Mouse (Mus musculus): ENCODE data around the gene Zfp30. TPM values are rescaled to one million over a fixed set of nuclear protein-coding genes. Genes with fewer than 3 reads are reported as not detected.

Gene Zfp30
- polyA plus RNA-seq, 1 experiment, result 0.20 TPM

DNA sequence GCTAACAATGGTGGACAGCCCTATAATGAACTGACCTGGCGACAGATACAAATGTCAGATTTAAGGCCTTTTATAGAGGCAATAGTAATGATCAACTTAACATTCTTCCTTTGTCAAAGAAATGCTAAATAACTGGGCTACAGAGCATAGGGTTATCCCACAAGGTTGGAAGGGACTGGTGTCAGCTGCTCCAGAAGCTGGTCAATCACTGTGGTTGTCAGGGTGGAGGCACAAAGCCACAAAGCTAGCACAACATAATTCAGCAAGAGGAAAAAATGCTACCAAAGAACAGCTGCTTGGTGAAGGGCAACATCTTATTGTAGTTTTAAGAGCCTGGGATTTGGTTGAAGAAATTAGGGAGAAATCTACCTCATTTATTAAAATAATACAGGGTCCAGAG is 28.4 kb downstream of the Zfp30 start:
- H3K36me3 ChIP-seq (ENCODE audit: control insufficient read depth, insufficient read depth, low read length), result no peaks in the 10 kb centered on the region
- TF ChIP-seq CTCF (IDR thresholded peaks at IDR 0.05; ENCODE audit: control insufficient read depth, insufficient read depth, insufficient replicate concordance, low read depth, low read length), result no peak
- TF ChIP-seq POLR2A (IDR thresholded peaks at IDR 0.05; ENCODE audit: control insufficient read depth, low read depth, low read length), result no peak
- peaks cover 10% of the 10 kb centered on the region for H3K4me1 ChIP-seq (ENCODE audit: control insufficient read depth, insufficient read depth, low read length)
- no peak overlapping the region for H3K27ac ChIP-seq (ENCODE audit: control insufficient read depth, insufficient read depth, low read depth, low read length)
- H3K27me3 ChIP-seq (ENCODE audit: control insufficient read depth, insufficient read depth, low read length), result no peaks in the 10 kb centered on the region
- no peak overlapping the region for H3K4me3 ChIP-seq (ENCODE audit: control insufficient read depth, low read depth, low read length)

DNA sequence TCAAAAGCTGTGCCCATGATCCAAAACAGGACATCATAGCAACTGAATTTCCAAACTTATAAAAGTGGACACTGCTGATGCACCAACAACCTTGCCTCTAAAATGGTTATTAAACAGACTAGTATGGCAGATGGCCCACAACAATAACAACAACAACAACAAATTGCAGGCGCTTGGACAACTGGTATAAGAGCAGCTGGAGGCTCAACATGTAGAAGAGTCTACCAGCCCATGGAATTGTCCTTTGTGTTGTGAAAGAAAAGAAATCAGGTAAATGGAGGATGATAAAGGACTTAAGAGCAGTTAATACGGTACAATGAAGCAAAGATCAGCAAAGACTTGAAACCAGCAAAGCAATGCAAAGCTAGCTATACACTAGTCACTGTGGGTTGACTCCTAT is 30.6 kb downstream of the Zfp30 start:
- Histone ChIP-seq H3K27ac (ENCODE audit: control insufficient read depth, insufficient read depth, low read depth, low read length) (no peak overlapping the region), H3K36me3 (ENCODE audit: control insufficient read depth, insufficient read depth, low read length) (no peaks in the 10 kb centered on the region), H3K4me3 (ENCODE audit: control insufficient read depth, low read depth, low read length) (no peak overlapping the region), H3K4me1 (ENCODE audit: control insufficient read depth, insufficient read depth, low read length) (peaks cover 14% of the 10 kb centered on the region), H3K27me3 (ENCODE audit: control insufficient read depth, insufficient read depth, low read length) (no peaks in the 10 kb centered on the region)
- TF ChIP-seq POLR2A (IDR thresholded peaks at IDR 0.05; ENCODE audit: control insufficient read depth, low read depth, low read length) (no peak), CTCF (IDR thresholded peaks at IDR 0.05; ENCODE audit: control insufficient read depth, insufficient read depth, insufficient replicate concordance, low read depth, low read length) (no peak)

DNA sequence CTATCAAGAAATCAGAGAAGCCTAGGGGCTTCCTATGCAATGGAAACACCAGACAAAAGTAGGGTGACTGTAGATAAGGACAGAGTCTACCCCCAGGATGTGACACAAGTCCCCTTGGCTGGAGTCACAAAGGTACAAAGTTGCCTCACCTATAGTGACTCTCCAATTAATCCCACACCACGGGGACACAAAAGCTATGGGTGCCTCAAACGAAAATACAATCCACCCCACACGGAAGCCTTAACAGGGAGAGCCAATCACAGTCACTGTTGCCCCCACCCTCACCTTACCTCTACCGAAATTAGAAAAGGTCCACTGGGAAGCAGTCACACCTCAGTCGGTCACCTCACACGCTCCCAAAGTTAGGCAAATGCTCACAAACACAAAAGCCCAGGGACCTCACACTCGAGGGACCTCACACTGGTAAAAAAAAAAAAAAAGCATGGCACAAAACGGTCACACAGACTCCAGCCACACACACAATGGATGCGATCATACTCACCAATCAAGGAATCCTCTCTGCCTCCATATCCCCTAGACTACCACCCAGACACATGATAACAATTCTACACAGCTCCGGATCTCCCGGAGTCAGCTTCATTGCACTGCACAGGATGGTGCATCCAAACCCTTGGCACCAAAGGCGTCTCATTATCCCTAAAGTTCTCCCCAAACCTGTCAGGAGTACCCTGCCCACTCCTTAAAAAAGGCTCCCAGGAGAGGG is 31.4 kb downstream of the Zfp30 start:
- Histone ChIP-seq H3K4me3 (ENCODE audit: control insufficient read depth, low read depth, low read length) (peak overlapping the region; percentile 98), H3K4me1 (ENCODE audit: control insufficient read depth, insufficient read depth, low read length) (peaks cover 15% of the 10 kb centered on the region), H3K27ac (ENCODE audit: control insufficient read depth, insufficient read depth, low read depth, low read length) (no peak overlapping the region), H3K36me3 (ENCODE audit: control insufficient read depth, insufficient read depth, low read length) (no peaks in the 10 kb centered on the region), H3K27me3 (ENCODE audit: control insufficient read depth, insufficient read depth, low read length) (no peaks in the 10 kb centered on the region)
- TF ChIP-seq POLR2A (IDR thresholded peaks at IDR 0.05; ENCODE audit: control insufficient read depth, low read depth, low read length) (no peak), CTCF (IDR thresholded peaks at IDR 0.05; ENCODE audit: control insufficient read depth, insufficient read depth, insufficient replicate concordance, low read depth, low read length) (no peak)

DNA sequence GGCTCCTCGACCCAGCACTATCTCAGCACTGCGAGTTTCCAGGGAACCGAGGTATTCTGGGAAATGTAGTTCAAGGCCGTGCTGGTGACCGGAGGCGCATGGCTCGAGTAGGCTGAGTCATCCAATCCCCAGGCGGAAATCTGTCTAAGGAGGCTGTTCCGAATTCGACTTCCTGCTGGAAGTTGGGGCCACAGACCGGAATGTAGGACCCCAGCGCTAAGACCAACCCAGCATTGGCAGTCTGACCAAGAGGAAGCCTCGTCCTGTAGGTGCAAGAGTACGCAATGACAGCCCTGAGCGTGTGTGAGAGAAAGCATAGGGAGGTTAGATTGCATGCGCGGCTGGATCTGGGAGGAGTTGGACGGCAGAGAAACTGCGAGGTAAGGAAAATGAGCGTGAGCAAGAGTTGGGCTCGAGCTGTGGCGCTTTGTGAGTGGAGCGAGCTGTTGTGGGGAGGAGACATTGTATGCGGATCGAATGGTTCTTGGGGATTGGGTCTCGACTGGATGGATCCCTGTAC is 32.2 kb downstream of the Zfp30 start, which contains the start of gene Zfp790:
TSS of gene Zfp790 (plus strand) at position 205 of the 520 bp plus-strand sequence.
- peak within 1 kb of the TSS; percentile 92 for H3K27ac ChIP-seq (ENCODE audit: control insufficient read depth, insufficient read depth, low read depth, low read length)

DNA sequence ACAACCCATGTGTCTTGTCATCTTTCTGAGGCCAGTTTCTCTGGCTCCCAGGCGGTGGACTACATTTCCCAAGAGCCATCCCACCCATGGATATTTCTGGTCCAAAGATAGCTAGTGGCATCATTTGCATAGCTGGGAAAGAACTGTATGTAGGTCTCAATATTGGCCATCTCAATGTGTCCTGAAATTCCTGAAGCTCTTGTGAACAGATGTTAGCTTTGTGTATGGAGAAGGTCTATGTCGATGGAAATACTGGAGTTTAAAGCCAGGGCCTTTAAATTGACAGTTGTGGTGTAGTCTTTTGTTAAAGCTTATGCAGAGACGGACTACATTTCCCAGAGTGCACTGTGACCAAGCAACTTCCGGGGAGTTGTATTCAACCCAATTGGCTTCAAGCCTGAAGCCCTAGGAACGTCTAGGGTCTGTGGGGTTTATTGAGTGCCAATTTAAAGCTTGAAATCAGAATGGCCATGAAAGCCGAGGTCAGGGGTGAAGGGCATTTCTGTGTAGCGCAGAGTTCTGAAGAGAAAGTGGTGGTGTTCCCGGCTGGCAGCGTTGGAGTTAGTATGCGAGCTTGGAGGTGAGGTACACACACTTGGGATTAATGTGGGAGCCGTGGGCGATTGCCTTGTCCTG is 34.9 kb downstream of the Zfp30 start:
- no peaks in the 10 kb centered on the region for H3K36me3 ChIP-seq (ENCODE audit: control insufficient read depth, insufficient read depth, low read length)

More for the DNA sequence above, 32.2 kb downstream of the Zfp30 start, which contains the start of gene Zfp790:
- peaks cover 15% of the 10 kb centered on the region for H3K4me1 ChIP-seq (ENCODE audit: control insufficient read depth, insufficient read depth, low read length)
- H3K36me3 ChIP-seq (ENCODE audit: control insufficient read depth, insufficient read depth, low read length), result no peaks in the 10 kb centered on the region
- no peaks in the 10 kb centered on the region for H3K27me3 ChIP-seq (ENCODE audit: control insufficient read depth, insufficient read depth, low read length)
- no peak; the same call in 1 of the 2 replicates for TF ChIP-seq CTCF (IDR thresholded peaks at IDR 0.05; ENCODE audit: control insufficient read depth, insufficient read depth, insufficient replicate concordance, low read depth, low read length)
- TF ChIP-seq POLR2A (IDR thresholded peaks at IDR 0.05; ENCODE audit: control insufficient read depth, low read depth, low read length), result 0 out of 2 replicates have a peak, but pooled peaks have one; percentile 48
- H3K4me3 ChIP-seq (ENCODE audit: control insufficient read depth, low read depth, low read length), result peak within 1 kb of the TSS; percentile 98

DNA sequence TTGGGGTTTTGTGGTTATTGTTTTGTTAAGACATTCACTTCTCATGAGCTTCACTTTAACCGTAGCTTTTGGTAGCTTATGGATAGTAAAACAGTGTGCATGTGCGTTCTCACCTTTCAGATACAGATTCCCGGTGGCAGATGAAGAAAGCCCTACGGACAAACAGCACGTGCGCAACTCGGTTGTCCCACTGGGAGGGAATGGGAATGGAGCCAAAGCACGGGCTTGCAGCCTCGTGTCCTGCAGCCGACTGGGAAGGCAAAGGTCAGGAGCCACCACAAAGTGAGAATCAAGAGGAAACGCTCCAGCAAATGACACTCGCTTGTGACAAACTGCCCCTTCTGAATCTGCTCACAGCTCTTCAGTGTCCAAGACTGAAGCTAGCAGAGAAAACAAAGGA is 44.2 kb downstream of the Zfp30 start:
- no peaks in the 10 kb centered on the region for H3K4me1 ChIP-seq (ENCODE audit: control insufficient read depth, insufficient read depth, low read length)
- no peaks in the 10 kb centered on the region; the same call in 1 of the 2 replicates for H3K36me3 ChIP-seq (ENCODE audit: control insufficient read depth, insufficient read depth, low read length)
- H3K27me3 ChIP-seq (ENCODE audit: control insufficient read depth, insufficient read depth, low read length), result no peaks in the 10 kb centered on the region
- no peak for TF ChIP-seq CTCF (IDR thresholded peaks at IDR 0.05; ENCODE audit: control insufficient read depth, insufficient read depth, insufficient replicate concordance, low read depth, low read length)
- no peak for TF ChIP-seq POLR2A (IDR thresholded peaks at IDR 0.05; ENCODE audit: control insufficient read depth, low read depth, low read length)
- no peak overlapping the region for H3K27ac ChIP-seq (ENCODE audit: control insufficient read depth, insufficient read depth, low read depth, low read length)
- no peak overlapping the region for H3K4me3 ChIP-seq (ENCODE audit: control insufficient read depth, low read depth, low read length)

More for the DNA sequence above, 34.9 kb downstream of the Zfp30 start:
- Histone ChIP-seq H3K27me3 (ENCODE audit: control insufficient read depth, insufficient read depth, low read length) (no peaks in the 10 kb centered on the region), H3K4me1 (ENCODE audit: control insufficient read depth, insufficient read depth, low read length) (peaks cover 15% of the 10 kb centered on the region), H3K27ac (ENCODE audit: control insufficient read depth, insufficient read depth, low read depth, low read length) (peak overlapping the region; percentile 75), H3K4me3 (ENCODE audit: control insufficient read depth, low read depth, low read length) (peak overlapping the region; percentile 57)
- no peak for TF ChIP-seq POLR2A (IDR thresholded peaks at IDR 0.05; ENCODE audit: control insufficient read depth, low read depth, low read length)
- TF ChIP-seq CTCF (IDR thresholded peaks at IDR 0.05; ENCODE audit: control insufficient read depth, insufficient read depth, insufficient replicate concordance, low read depth, low read length), result no peak

DNA sequence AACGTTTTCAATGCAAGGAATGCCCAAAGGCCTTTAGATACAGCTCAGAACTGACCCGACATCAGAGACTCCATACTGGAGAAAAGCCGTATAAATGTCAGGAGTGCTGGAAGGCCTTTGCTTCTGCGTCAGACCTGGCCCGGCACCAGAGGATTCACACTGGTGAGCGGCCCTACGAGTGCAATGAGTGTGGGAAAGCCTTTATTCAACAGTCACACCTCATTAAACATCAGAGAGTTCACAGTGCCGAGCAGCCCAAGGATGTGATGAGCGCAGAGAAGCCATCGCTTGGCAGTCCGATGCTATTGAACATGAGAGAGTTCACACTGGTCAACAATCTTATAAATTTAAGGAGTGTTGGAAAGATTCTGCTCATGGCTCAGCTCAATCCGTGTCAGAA is 46.0 kb downstream of the Zfp30 start:
- Histone ChIP-seq H3K27ac (ENCODE audit: control insufficient read depth, insufficient read depth, low read depth, low read length) (no peak overlapping the region), H3K4me3 (ENCODE audit: control insufficient read depth, low read depth, low read length) (no peak overlapping the region), H3K4me1 (ENCODE audit: control insufficient read depth, insufficient read depth, low read length) (no peaks in the 10 kb centered on the region), H3K36me3 (ENCODE audit: control insufficient read depth, insufficient read depth, low read length) (no peaks in the 10 kb centered on the region; the same call in 1 of the 2 replicates), H3K27me3 (ENCODE audit: control insufficient read depth, insufficient read depth, low read length) (no peaks in the 10 kb centered on the region)
- TF ChIP-seq POLR2A (IDR thresholded peaks at IDR 0.05; ENCODE audit: control insufficient read depth, low read depth, low read length) (no peak), CTCF (IDR thresholded peaks at IDR 0.05; ENCODE audit: control insufficient read depth, insufficient read depth, insufficient replicate concordance, low read depth, low read length) (no peak)

All from testis, adult 2 months (tissue).